Mouse (Mus musculus) kidney, postnatal 0 days (tissue): ENCODE measurements around the gene Uhrf1bp1. TPM values are rescaled to one million over a fixed set of nuclear protein-coding genes. Genes with fewer than 3 reads are reported as not detected.
"Not testable (repeated sequence)": the region's sequence is repeated elsewhere in the genome, so short reads cannot be mapped to it uniquely, and the experiment has no call there.

Experiments used
- ATAC-seq: fragments of 200-750 bp; cut with Nextera tagmentation; replicated peaks from 2 replicates; pipeline ENCODE4 v1.8.0; 2017; ENCODE audit warnings: low read depth, moderate number of reproducible peaks, moderate TSS enrichment, moderate library complexity; ENCODE audit not compliant: low FRiP score
- DNase-seq: peaks from one replicate; pipeline ENCODE4 v3.0.0-alpha.2; 2016; ENCODE audit warnings: low spot score
- H3K27ac ChIP-seq: fragments of 300-500 bp; sonication (generic); 2 replicates; pipeline ENCODE4 v1.5.1; 2014; ENCODE audit warnings: mild to moderate bottlenecking
- H3K27me3 ChIP-seq: fragments of 300-500 bp; sonication (generic); 2 replicates; pipeline ENCODE4 v1.6.1; 2014; ENCODE audit warnings: low read length, mixed read lengths; ENCODE audit not compliant: insufficient read depth
- H3K36me3 ChIP-seq: fragments of 300-500 bp; sonication (generic); 2 replicates; pipeline ENCODE4 v1.6.1; 2014; ENCODE audit warnings: low read length, mixed read lengths; ENCODE audit not compliant: insufficient read depth
- H3K4me1 ChIP-seq: fragments of 300-500 bp; sonication (generic); replicated peaks from 2 replicates; pipeline ENCODE4 v1.6.1; 2014; ENCODE audit warnings: antibody characterized with exemption, low read length, mixed read lengths; ENCODE audit not compliant: insufficient read depth
- H3K4me2 ChIP-seq: fragments of 300-500 bp; sonication (generic); 2 replicates; pipeline ENCODE4 v1.6.1; 2014; ENCODE audit warnings: mild to moderate bottlenecking, low read length, moderate library complexity, mixed read lengths
- H3K4me3 ChIP-seq: fragments of 300-500 bp; sonication (generic); replicated peaks from 2 replicates; pipeline ENCODE4 v1.5.1; 2014; ENCODE audit warnings: low read depth, low read length
- H3K9ac ChIP-seq: fragments of 300-500 bp; sonication (generic); 2 replicates; pipeline ENCODE4 v1.6.1; 2014; ENCODE audit warnings: low read depth, low read length
- H3K9me3 ChIP-seq: fragments of 300-500 bp; sonication (generic); replicated peaks from 2 replicates; pipeline ENCODE4 v1.6.1; 2016; ENCODE audit warnings: low read length, inconsistent platforms, mixed read lengths
- CTCF ChIP-seq: IDR thresholded peaks from 2 replicates; pipeline ENCODE4 v1.5.1; 2016; ENCODE audit warnings: antibody characterized with exemption, low read depth, mild to moderate bottlenecking, moderate library complexity
- WGBS: fragments of 180-500 bp; shearing (Covaris S2); extraction: QIAGEN DNeasy Blood & Tissue Kit; methylation state at CpG from one replicate; pipeline ENCODE4 v1.1.7; 2014; 5-methylcytosine and 5-hydroxymethylcytosine counted together
- polyA plus RNA-seq: library from polyadenylated mRNA; unstranded; fragments of >200 nt; fragmentation: Nextera tagmentation; extraction: Ambion mirVana; gene quantifications from 2 replicates; pipeline ENCODE4 v1.2.1, GENCODE M21; 2015

The Uhrf1bp1 gene
- polyA plus RNA-seq, 1 experiment from 2014 or later = 3.4 TPM

GRCm38 (mm10) chr17:27824941-27825340, 31.3 kb upstream of the Uhrf1bp1 start:
- H3K9ac ChIP-seq = no peak overlapping the region
- no peaks in the 10 kb centered on the region for H3K36me3 ChIP-seq
- H3K27me3 ChIP-seq = no peaks in the 10 kb centered on the region
- H3K9me3 ChIP-seq = no peaks in the 10 kb centered on the region
- no peak overlapping the region for H3K27ac ChIP-seq
- TF ChIP-seq CTCF = no peak
- H3K4me3 ChIP-seq = no peak overlapping the region
- ATAC-seq (no peak), DNase-seq (no peak)
- 0 out of 2 replicates have a peak, but pooled peaks cover 4% of the 10 kb centered on the region for H3K4me1 ChIP-seq
- 78% methylated on average over 1 of the region's 1 CpGs for WGBS
- no peak overlapping the region for H3K4me2 ChIP-seq

DNA sequence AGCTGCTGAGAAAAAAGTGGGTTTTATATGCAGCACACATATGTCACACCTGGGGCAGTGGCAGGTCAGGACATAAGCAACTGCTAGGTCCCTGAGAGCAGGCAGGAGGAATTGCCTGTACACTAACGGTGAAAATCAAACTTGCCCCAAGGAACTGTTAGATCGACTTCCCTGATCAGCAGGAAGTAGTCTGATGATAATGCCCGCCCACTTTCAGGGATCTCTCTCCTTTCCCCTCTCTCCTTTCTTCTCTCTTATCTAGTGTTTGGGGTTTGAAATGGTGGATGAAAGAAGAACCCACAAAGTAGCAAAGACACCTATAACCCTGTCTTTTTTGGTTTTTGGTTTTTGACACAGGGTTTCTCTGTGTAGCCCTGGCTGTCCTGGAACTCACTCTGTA, 30.7 kb upstream of the Uhrf1bp1 start:
- Histone ChIP-seq H3K27me3 (no peaks in the 10 kb centered on the region), H3K36me3 (no peaks in the 10 kb centered on the region), H3K27ac (peak overlapping the region; percentile 51; the same call in 1 of the 2 replicates), H3K9ac (no peak overlapping the region), H3K4me2 (peak overlapping the region; percentile 59), H3K4me1 (0 out of 2 replicates have a peak, but pooled peaks cover 4% of the 10 kb centered on the region), H3K4me3 (no peak overlapping the region), H3K9me3 (no peaks in the 10 kb centered on the region)
- DNase-seq (no peak), ATAC-seq (no peak)
- 36% methylated on average over 3 of the region's 3 CpGs for WGBS
- TF ChIP-seq CTCF = no peak

- Histone ChIP-seq H3K27ac (peak overlapping the region; percentile 51), H3K4me2 (peak overlapping the region; percentile 59), H3K9ac (peak overlapping the region; percentile 6; the same call in 1 of the 2 replicates), H3K36me3 (no peaks in the 10 kb centered on the region), H3K27me3 (no peaks in the 10 kb centered on the region), H3K9me3 (no peaks in the 10 kb centered on the region), H3K4me3 (peak overlapping the region; percentile 28), H3K4me1 (0 out of 2 replicates have a peak, but pooled peaks cover 2% of the 10 kb centered on the region)
- TF ChIP-seq CTCF = peak; percentile 39; the same call in 1 of the 2 replicates
- peak; percentile 71 for ATAC-seq
- peak; percentile 95 for DNase-seq
- 2% methylated on average over 22 of the region's 22 CpGs for WGBS
These were observed 30.0 kb upstream of the Uhrf1bp1 start for GRCm38 (mm10) chr17:27825984-27826905.

- WGBS = under 1% methylated on average over 9 of the region's 9 CpGs
These were observed 29.3 kb upstream of the Uhrf1bp1 start for GRCm38 (mm10) chr17:27826908-27827383.

DNA sequence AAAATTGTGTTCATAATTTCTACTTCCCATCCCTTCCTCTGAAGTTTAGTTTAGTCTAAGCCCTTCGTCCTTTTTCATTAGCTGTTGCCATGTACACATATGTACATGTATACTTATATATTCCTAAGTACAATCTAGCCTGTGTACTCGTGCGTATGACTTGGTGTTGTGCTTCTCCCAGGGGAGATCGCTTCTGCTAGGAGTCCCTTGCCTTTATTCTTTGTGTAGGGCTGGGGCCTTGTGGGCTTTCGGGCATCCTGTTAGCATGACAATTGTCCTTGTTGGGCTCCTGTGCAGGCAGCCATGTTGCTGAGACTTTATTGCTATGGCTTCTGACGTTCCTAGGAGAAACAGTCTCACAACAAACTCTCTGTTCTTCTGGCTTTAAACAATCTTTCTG, 28.7 kb upstream of the Uhrf1bp1 start:
- no peak for ATAC-seq
- WGBS = 35% methylated on average over 6 of the region's 6 CpGs
- Histone ChIP-seq H3K4me1 (no peaks in the 10 kb centered on the region), H3K4me2 (no peak overlapping the region), H3K9me3 (no peaks in the 10 kb centered on the region), H3K27ac (no peak overlapping the region), H3K4me3 (no peak overlapping the region), H3K36me3 (no peaks in the 10 kb centered on the region), H3K27me3 (no peaks in the 10 kb centered on the region), H3K9ac (no peak overlapping the region)
- TF ChIP-seq CTCF = no peak
- no peak for DNase-seq

More at GRCm38 (mm10) chr17:27826908-27827383, 29.3 kb upstream of the Uhrf1bp1 start:
- Histone ChIP-seq H3K9me3 (no peaks in the 10 kb centered on the region), H3K4me3 (peak overlapping the region; percentile 28), H3K36me3 (no peaks in the 10 kb centered on the region), H3K27me3 (no peaks in the 10 kb centered on the region), H3K4me2 (peak overlapping the region; percentile 59), H3K9ac (no peak overlapping the region), H3K27ac (peak overlapping the region; percentile 51), H3K4me1 (no peaks in the 10 kb centered on the region)
- ATAC-seq (0 out of 2 replicates have a peak, but pooled peaks have one; percentile 41), DNase-seq (peak; percentile 88)
- no peak for TF ChIP-seq CTCF

DNA sequence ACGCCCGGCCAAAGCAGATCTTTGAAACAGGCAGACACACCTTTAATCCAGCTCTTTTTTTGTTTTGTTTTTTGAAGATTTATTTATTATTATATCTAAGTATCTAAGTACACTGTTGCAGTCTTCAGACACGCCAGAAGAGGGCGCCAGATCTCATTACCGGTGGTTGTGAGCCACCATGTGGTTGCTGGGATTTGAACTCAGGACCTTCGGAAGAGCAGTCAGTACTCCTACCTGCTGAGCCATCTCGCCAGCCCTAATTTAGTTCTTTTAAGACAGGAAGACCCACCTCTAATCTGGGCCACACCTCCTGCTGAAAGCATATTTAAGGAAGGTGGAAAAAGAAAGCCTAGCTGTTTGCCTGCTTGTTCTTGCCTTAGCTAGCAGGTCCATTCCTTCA, 25.8 kb upstream of the Uhrf1bp1 start:
- H3K27ac ChIP-seq = no peak overlapping the region
- DNase-seq (no peak), ATAC-seq (no peak)
- no peaks in the 10 kb centered on the region for H3K27me3 ChIP-seq
- WGBS = 59% methylated on average over 7 of the region's 7 CpGs
- no peaks in the 10 kb centered on the region for H3K9me3 ChIP-seq
- H3K4me3 ChIP-seq = no peak overlapping the region
- H3K36me3 ChIP-seq = no peaks in the 10 kb centered on the region
- H3K4me1 ChIP-seq = no peaks in the 10 kb centered on the region
- peak; percentile 60 for TF ChIP-seq CTCF
- no peak overlapping the region for H3K9ac ChIP-seq
- no peak overlapping the region for H3K4me2 ChIP-seq

- H3K27ac ChIP-seq, H3K9ac ChIP-seq, H3K4me3 ChIP-seq, H3K36me3 ChIP-seq, H3K27me3 ChIP-seq, H3K9me3 ChIP-seq, H3K4me1 ChIP-seq, DNase-seq, ATAC-seq: not testable (repeated sequence)
- 82% methylated on average over 3 of the region's 4 CpGs for WGBS
- peak within 1 kb of the TSS; percentile 77 for H3K4me2 ChIP-seq
These were observed 18.4 kb upstream of the Uhrf1bp1 start, which contains the start of gene Snrpc for GRCm38 (mm10) chr17:27837850-27838249. Gene Snrpc, plus strand, starts transcription at chr17:27838150.
